Mouse (Mus musculus): Measurements from ENCODE around the gene Ints5. TPM values are rescaled to one million over a fixed set of nuclear protein-coding genes. Genes with fewer than 3 reads are reported as not detected.
"Not testable (repeated sequence)": the region's sequence is repeated elsewhere in the genome, so short reads cannot be mapped to it uniquely, and the experiment has no call there.

The Ints5 gene
- polyA plus RNA-seq, 1 experiment from 2014 or later, result 30.1 TPM

GRCm38 (mm10) chr19:8870381-8870780 lies 22.4 kb upstream of the Ints5 start:
- ATAC-seq (ENCODE audit: insufficient number of reproducible peaks, low FRiP score); H3K27me3 ChIP-seq (replicated peaks); H3K27ac ChIP-seq (ENCODE audit: poor library complexity, severe bottlenecking); H3K9ac ChIP-seq; H3K9me3 ChIP-seq (replicated peaks): not testable (repeated sequence)
- Histone ChIP-seq H3K36me3 (peaks cover 24% of the 10 kb centered on the region), H3K4me1 (replicated peaks) (peaks cover 12% of the 10 kb centered on the region), H3K4me2 (peak overlapping the region; percentile 92), H3K4me3 (peak overlapping the region; percentile 84)
- 74% methylated on average over 3 of the region's 3 CpGs for WGBS

- no peaks in the 10 kb centered on the region for H3K9me3 ChIP-seq (replicated peaks)
- WGBS, result 43% methylated on average over 9 of the region's 9 CpGs
- no peaks in the 10 kb centered on the region for H3K27me3 ChIP-seq (replicated peaks)
- peak overlapping the region; percentile 93 for H3K9ac ChIP-seq
- peak overlapping the region; percentile 84 for H3K4me3 ChIP-seq
- peaks cover 12% of the 10 kb centered on the region for H3K4me1 ChIP-seq (replicated peaks)
- peak overlapping the region; percentile 76 for H3K27ac ChIP-seq (ENCODE audit: poor library complexity, severe bottlenecking)
- peak overlapping the region; percentile 92 for H3K4me2 ChIP-seq
- peak; percentile 15 for ATAC-seq (ENCODE audit: insufficient number of reproducible peaks, low FRiP score)
- peaks cover 28% of the 10 kb centered on the region for H3K36me3 ChIP-seq
These were observed 22.0 kb upstream of the Ints5 start for GRCm38 (mm10) chr19:8870838-8871237.

DNA sequence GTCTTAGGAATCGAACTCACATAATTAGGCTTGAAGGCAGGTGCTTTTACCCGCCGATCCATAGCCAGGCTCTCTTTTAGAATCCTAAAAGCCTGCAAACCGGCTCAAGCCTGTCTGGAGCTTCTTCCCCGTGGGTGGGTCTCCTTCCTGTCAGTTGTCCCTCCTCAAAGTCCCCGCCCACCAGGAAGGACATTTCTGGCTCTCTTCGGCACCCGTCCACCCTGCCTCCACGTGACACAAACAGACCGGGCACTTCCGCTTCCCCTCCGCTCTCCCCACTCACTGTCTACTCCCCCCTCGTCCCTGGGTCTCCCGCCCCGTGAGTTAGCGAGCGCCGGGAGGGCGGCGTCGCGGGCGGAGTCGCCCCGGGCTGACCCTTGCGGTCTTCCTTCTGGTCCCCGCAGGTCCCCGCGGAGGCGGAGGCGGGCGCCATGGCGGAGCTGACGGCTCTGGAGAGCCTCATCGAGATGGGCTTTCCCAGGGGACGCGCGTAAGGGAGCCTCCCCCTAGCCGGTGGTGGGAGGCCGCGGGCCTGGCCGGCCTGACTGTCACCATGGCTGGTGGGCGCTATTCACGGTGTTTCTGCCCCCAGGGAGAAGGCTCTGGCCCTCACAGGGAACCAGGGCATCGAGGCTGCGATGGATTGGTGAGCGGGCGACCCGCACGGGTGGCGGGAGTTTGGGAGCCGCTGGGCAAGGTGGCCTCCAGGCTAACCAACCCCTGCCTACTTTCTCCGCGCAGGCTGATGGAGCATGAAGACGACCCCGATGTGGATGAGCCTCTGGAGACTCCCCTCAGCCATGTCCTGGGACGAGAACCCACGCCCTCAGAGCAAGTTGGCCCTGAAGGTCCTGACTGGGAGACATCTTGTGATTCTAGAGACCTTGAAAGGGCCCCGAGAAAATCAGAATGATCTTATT lies 21.3 kb upstream of the Ints5 start, which contains the start of gene Ubxn1:
Gene Ubxn1, plus strand, starts transcription at position 230 of the 920 bp plus-strand sequence.
- peak; percentile 99 for ATAC-seq (ENCODE audit: insufficient number of reproducible peaks, low FRiP score)
- Histone ChIP-seq H3K4me3 (peak within 1 kb of the TSS; percentile 84), H3K27me3 (replicated peaks) (no peaks in the 10 kb centered on the region), H3K9ac (peak within 1 kb of the TSS; percentile 93), H3K36me3 (peaks cover 35% of the 10 kb centered on the region), H3K27ac (ENCODE audit: poor library complexity, severe bottlenecking) (peak within 1 kb of the TSS; percentile 76), H3K4me1 (replicated peaks) (peaks cover 12% of the 10 kb centered on the region), H3K9me3 (replicated peaks) (no peaks in the 10 kb centered on the region), H3K4me2 (peak within 1 kb of the TSS; percentile 92)
- WGBS, result 1% methylated on average over 59 of the region's 59 CpGs

GRCm38 (mm10) chr19:8872266-8872840 lies 20.5 kb upstream of the Ints5 start:
- H3K4me2 ChIP-seq, result peak overlapping the region; percentile 92
- H3K4me3 ChIP-seq, result peak overlapping the region; percentile 84
- 75% methylated on average over 10 of the region's 10 CpGs for WGBS
- no peaks in the 10 kb centered on the region for H3K27me3 ChIP-seq (replicated peaks)
- H3K36me3 ChIP-seq, result peaks cover 42% of the 10 kb centered on the region
- H3K27ac ChIP-seq (ENCODE audit: poor library complexity, severe bottlenecking), result no peak overlapping the region; the same call in 1 of the 2 replicates
- H3K4me1 ChIP-seq (replicated peaks), result peaks cover 12% of the 10 kb centered on the region
- no peak for ATAC-seq (ENCODE audit: insufficient number of reproducible peaks, low FRiP score)
- H3K9ac ChIP-seq, result peak overlapping the region; percentile 93
- no peaks in the 10 kb centered on the region for H3K9me3 ChIP-seq (replicated peaks)

DNA sequence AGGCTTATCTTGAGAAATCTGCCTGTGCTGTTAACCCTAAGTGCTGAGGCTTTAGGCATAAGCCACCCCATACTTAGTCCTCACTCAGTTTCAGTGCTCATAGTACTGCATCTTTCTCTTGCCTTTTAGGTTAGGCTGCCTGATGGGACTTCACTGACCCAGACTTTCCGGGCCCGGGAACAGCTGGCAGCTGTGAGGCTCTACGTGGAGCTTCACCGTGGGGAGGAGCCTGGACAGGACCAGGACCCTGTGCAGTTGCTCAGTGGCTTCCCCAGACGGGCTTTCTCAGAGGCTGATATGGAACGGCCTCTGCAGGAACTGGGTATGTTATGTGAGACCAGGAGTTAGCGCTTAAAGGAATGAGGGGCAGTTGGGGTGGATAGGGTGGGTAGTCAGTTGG lies 17.8 kb upstream of the Ints5 start:
- no peak for ATAC-seq (ENCODE audit: insufficient number of reproducible peaks, low FRiP score)
- WGBS, result 91% methylated on average over 7 of the region's 7 CpGs
- Histone ChIP-seq H3K9me3 (replicated peaks) (no peaks in the 10 kb centered on the region), H3K27ac (ENCODE audit: poor library complexity, severe bottlenecking) (no peak overlapping the region), H3K27me3 (replicated peaks) (no peaks in the 10 kb centered on the region), H3K9ac (no peak overlapping the region), H3K4me3 (no peak overlapping the region), H3K4me1 (replicated peaks) (peaks cover 19% of the 10 kb centered on the region), H3K4me2 (no peak overlapping the region), H3K36me3 (peaks cover 42% of the 10 kb centered on the region)

DNA sequence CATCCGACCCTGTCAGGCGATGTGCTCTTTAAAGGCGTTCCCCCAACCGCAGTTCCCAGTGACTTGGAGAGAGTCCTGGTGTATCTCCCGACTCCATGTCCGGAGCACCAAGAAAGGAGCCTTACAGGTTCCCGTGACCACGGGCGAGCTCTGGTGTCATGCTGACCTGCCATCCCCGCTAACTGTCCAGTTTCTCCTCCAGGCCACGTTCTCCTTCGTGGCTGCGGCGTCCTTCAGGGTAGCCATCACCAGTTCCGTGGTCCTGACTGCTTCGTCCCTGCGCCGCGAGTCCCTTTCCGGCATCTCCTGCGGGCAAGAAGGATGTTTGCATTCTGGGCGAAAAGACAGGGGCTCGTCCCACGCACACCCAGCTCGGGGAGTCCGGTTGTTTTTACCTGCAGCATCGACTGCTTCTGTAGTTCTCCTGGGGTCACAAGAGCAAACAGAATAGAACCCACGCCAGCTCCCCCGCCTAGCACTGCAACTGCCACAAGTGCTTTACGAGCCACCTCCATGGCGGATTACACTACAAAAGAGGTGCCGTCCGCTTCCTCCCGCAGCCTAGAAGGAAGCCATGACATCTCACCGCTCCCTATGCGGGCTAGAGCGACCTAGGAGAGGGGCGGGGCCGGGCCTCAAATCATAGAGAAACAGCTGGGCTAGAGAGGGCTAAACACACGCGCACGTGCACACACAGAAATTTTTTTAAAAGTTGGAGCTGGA lies 12.3 kb upstream of the Ints5 start, which contains the start of gene Uqcc3:
Gene Uqcc3, minus strand, starts transcription at position 613 of the 723 bp plus-strand sequence.
- no peaks in the 10 kb centered on the region for H3K9me3 ChIP-seq (replicated peaks)
- WGBS, result under 1% methylated on average over 42 of the region's 42 CpGs
- H3K36me3 ChIP-seq, result peaks cover 18% of the 10 kb centered on the region
- H3K9ac ChIP-seq, result peak within 1 kb of the TSS; percentile 95
- H3K4me1 ChIP-seq (replicated peaks), result peaks cover 10% of the 10 kb centered on the region
- no peaks in the 10 kb centered on the region for H3K27me3 ChIP-seq (replicated peaks)
- H3K4me3 ChIP-seq, result peak within 1 kb of the TSS; percentile 92
- peak within 1 kb of the TSS; percentile 86 for H3K27ac ChIP-seq (ENCODE audit: poor library complexity, severe bottlenecking)
- H3K4me2 ChIP-seq, result peak within 1 kb of the TSS; percentile 87
- ATAC-seq (ENCODE audit: insufficient number of reproducible peaks, low FRiP score), result peak; percentile 97

DNA sequence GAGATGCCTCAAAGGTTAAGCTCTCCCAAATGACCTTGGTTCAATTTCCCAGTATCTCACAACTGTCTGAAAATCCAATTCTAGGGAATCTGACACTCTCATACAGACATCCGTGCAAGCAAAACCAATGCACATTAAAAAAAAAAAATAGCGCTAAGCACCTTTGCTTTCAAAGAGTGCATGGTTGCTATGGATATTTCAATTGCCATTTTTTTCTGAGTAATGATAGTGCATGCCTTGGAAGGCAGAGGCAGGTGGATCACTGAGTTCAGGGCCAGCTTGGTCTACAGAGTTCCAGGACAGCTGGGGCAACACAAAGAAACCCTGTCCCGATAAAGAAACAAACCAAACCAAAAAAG lies 11.8 kb upstream of the Ints5 start:
- no peak for ATAC-seq (ENCODE audit: insufficient number of reproducible peaks, low FRiP score)
- Histone ChIP-seq H3K9ac (peak overlapping the region; percentile 95), H3K4me1 (replicated peaks) (peaks cover 10% of the 10 kb centered on the region), H3K4me2 (peak overlapping the region; percentile 87), H3K9me3 (replicated peaks) (no peaks in the 10 kb centered on the region), H3K27me3 (replicated peaks) (no peaks in the 10 kb centered on the region), H3K4me3 (peak overlapping the region; percentile 92), H3K27ac (ENCODE audit: poor library complexity, severe bottlenecking) (no peak overlapping the region; the same call in 1 of the 2 replicates), H3K36me3 (peaks cover 12% of the 10 kb centered on the region)
- 21% methylated on average over 3 of the region's 3 CpGs for WGBS

DNA sequence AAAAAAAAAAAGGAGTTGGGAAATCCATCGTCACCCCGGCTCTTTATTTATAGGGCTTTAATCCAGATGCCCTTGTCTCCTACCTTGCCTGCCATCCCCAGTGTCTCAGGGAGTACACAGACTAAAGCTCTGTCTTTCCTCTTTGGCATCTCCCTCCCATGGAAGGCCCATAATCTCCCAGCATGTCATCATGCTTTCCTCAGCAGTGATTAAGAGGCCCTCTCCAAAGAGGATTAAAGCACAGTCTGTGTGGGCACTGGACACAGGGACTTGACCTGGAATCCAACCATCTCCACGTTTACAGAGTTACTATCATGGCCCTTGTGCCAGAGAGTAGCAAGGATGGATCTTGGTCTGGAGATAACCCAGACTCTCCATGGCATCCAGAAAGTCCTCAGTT lies 9.2 kb upstream of the Ints5 start, which contains the start of the genes Lbhd1 and Gm49403:
Gene Lbhd1, plus strand, starts transcription at position 117 of the 400 bp plus-strand sequence.
Gene Gm49403, plus strand, starts transcription at position 315 of the 400 bp plus-strand sequence.
- H3K9me3 ChIP-seq (replicated peaks), result no peaks in the 10 kb centered on the region
- H3K9ac ChIP-seq, result no peak within 1 kb of the TSS
- no peak for ATAC-seq (ENCODE audit: insufficient number of reproducible peaks, low FRiP score)
- no peaks in the 10 kb centered on the region for H3K36me3 ChIP-seq
- peaks cover 17% of the 10 kb centered on the region for H3K4me1 ChIP-seq (replicated peaks)
- no peaks in the 10 kb centered on the region for H3K27me3 ChIP-seq (replicated peaks)
- H3K4me3 ChIP-seq, result no peak within 1 kb of the TSS
- WGBS, result 71% methylated on average over 3 of the region's 3 CpGs
- H3K27ac ChIP-seq (ENCODE audit: poor library complexity, severe bottlenecking), result no peak within 1 kb of the TSS
- H3K4me2 ChIP-seq, result no peak within 1 kb of the TSS

- peaks cover 14% of the 10 kb centered on the region for H3K36me3 ChIP-seq
- no peaks in the 10 kb centered on the region for H3K27me3 ChIP-seq (replicated peaks)
- no peak overlapping the region for H3K4me3 ChIP-seq
- WGBS, result 46% methylated on average over 1 of the region's 1 CpGs
- H3K4me2 ChIP-seq, result peak overlapping the region; percentile 72
- H3K4me1 ChIP-seq (replicated peaks), result peaks cover 16% of the 10 kb centered on the region
- H3K9me3 ChIP-seq (replicated peaks), result no peaks in the 10 kb centered on the region
- ATAC-seq (ENCODE audit: insufficient number of reproducible peaks, low FRiP score), result no peak
- H3K9ac ChIP-seq, result no peak overlapping the region
- H3K27ac ChIP-seq (ENCODE audit: poor library complexity, severe bottlenecking), result no peak overlapping the region
These were observed 5.8 kb upstream of the Ints5 start for GRCm38 (mm10) chr19:8886916-8887584.

- H3K36me3 ChIP-seq, result peaks cover 14% of the 10 kb centered on the region
- peak overlapping the region; percentile 82 for H3K27ac ChIP-seq (ENCODE audit: poor library complexity, severe bottlenecking)
- no peak for ATAC-seq (ENCODE audit: insufficient number of reproducible peaks, low FRiP score)
- peak overlapping the region; percentile 89 for H3K9ac ChIP-seq
- peaks cover 16% of the 10 kb centered on the region for H3K4me1 ChIP-seq (replicated peaks)
- H3K9me3 ChIP-seq (replicated peaks), result no peaks in the 10 kb centered on the region
- peak overlapping the region; percentile 72 for H3K4me2 ChIP-seq
- WGBS, result 16% methylated on average over 19 of the region's 19 CpGs
- H3K4me3 ChIP-seq, result peak overlapping the region; percentile 73
- H3K27me3 ChIP-seq (replicated peaks), result no peaks in the 10 kb centered on the region
These were observed 5.0 kb upstream of the Ints5 start for GRCm38 (mm10) chr19:8887585-8888463.

Measured in heart, embryonic 12.5 days (tissue).